Mouse (Mus musculus) adrenal gland, adult (tissue): ENCODE results near the gene Mef2d.
A peak's percentile ranks its signal among the peaks of the same experiment; 100 is the strongest.

Experiments used
- DNase-seq, 2 experiments: peaks; one replicate each; pipeline ENCODE4 v3.0.0; 2022 to 2023; ENCODE audit warnings: low spot score in 1 of 2; ENCODE audit not compliant: inconsistent age in 2 of 2

The Mef2d gene

DNA sequence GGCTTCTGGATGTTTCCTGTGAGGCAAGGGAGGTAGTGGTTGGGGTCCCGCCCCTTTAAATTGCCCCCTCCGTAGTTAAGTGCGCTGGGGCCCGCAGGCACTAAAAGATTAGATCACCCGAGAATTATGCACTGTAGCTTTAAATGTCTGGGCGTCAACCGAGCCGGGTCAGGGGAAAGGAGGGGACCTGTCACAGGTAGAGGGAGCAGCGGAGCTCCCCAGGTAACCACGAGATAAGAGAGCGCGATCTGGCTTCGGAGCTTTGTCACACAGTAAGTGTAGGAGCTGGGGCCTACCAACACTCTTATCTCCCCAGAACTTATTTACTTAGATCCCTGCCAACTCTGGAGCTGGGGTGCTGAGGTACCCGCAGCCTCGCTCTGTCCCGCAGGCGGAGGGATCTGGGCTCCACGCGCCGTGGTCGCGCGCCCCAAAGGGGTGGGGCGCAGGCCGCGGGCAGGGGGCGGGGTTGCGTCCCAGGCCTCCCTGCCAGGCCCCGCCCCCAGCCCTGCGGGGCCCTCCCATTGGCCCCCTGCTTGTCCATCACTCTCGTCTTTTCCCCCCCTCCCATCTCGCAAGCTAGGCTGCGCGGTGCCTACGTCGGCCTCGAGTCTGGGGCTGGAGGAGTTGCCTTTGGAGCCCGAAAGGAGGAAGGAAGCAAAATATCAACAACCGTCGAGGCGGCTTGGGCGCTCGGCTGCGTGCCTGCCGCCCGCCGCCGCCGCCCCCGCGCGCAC, at the start of gene Mef2d:
Gene Mef2d, plus strand, starts transcription at position 586 of the 737 bp plus-strand sequence.
- peak; percentile 97 to 99 for DNase-seq

DNA sequence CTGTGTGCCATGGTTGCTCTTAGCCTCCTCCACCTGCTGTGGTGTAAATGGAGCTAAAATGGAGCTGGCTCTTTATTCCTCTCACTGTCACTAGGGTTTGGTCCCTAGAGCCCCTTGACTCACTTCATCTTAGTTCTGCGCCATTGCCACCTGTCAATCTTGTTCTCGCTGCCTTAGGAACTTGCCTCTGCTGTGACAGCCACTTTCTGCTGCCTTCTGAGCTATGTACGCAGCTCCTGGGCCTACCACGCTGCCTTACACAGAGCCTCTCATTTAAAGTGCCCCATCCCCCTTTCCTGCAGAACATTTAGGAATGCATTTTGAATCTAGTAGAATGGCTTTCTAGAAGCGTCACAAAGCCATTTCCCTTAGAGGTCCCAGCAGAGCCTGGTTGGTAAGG, 48.0 kb upstream of the Mef2d start:
- DNase-seq = no peak

DNA sequence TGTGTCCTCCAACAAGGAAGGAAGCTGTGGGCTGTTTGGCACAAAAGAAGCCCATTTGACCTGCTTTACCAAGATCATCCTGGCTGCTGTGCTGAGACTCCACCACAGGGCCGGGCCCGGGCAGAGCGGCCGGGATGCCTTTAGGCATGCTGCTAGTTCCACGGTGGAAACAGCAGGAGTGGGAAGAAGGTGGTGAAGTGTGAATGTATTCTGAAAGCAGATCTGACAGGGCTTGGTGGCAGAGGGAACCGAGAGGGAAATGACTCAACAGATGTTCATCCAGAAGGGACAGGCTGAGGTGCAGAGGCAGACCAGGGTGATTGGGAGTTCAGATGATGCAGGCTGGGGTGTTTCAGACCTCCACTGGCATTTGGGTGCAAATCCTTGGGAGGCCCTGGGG, 44.5 kb upstream of the Mef2d start:
- no peak for DNase-seq

- DNase-seq = no peak
Measured at GRCm38 (mm10) chr3:88100251-88100650, 41.9 kb upstream of the Mef2d start.

DNA sequence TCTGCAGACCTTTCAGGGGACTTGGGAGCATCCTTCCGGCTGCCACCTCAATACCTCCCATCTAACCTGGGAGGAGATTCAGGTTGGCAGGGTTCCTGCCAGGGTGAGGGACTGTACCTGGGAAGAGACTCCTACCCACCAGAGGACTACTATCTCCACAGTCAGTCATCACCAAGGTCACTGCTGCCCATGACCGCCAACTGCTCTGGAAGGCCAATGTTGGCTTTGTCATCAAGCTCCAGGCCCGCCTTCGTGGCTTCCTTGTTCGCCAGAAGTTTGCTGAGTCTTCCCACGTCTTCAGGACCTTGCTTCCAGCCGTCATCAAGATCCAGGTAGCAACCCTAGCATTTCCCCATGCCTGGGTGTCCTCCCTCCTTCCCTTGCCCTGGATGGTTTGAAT, 40.4 kb upstream of the Mef2d start:
- DNase-seq = peak in 1 of 2 experiments; percentile 54

DNA sequence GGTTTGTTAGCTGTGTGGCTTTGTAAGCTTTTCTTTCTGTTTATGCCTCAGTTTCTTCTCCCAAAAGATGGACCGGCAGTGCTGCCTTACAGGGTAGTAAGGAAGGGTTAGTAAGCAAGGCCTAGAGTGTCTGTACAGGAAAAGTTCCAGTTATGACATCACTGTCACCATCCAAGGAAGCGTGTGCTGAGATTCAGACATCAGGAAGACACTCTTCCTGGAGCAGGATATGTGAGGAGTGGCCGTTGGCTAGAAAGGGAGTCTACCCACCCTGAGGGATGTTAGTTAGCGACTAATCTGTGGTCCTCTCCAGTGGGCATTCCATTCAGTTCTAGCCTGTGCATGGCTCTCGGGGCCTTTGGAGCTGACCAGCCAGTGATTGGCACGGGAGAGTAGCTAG, 40.0 kb upstream of the Mef2d start:
- no peak for DNase-seq

- DNase-seq = peak; percentile 18 to 64
Measured at GRCm38 (mm10) chr3:88102611-88103010, 39.6 kb upstream of the Mef2d start.

- DNase-seq = no peak
Measured at GRCm38 (mm10) chr3:88106126-88106525, 36.0 kb upstream of the Mef2d start.

- DNase-seq = no peak
Measured at GRCm38 (mm10) chr3:88109126-88109525, 33.0 kb upstream of the Mef2d start.

DNA sequence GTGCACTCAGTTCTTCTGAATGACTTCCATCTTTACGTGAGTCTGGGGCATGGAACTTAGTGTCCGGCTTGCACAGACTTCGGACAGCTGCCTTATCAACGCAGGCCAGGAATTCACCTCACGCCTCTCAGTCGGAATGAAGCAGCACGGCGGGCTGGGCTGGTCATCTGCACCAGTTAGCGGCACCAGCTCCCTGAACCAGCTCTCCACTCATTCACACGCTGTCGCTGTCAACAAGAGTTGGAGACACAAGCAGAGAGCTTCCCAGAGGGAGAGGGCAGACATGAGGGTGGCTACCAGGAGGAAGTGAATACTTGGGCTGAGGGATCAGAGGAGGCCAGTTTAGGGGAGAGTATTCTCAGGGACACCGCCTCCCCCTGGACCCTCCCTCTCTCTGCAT, 27.8 kb upstream of the Mef2d start:
- DNase-seq = no peak

GRCm38 (mm10) chr3:88120117-88120651, 22.0 kb upstream of the Mef2d start:
- DNase-seq = no peak

- DNase-seq = no peak
Measured at GRCm38 (mm10) chr3:88121164-88122131, 20.7 kb upstream of the Mef2d start.

- no peak for DNase-seq
Measured at GRCm38 (mm10) chr3:88125195-88125594, 17.0 kb upstream of the Mef2d start.

GRCm38 (mm10) chr3:88126181-88126580, 16.0 kb upstream of the Mef2d start:
- DNase-seq = peak; percentile 71 to 83

- DNase-seq = no peak
Measured at GRCm38 (mm10) chr3:88127636-88128035, 14.5 kb upstream of the Mef2d start.

GRCm38 (mm10) chr3:88128056-88128455, 14.1 kb upstream of the Mef2d start:
- DNase-seq = no peak

- DNase-seq = no peak
Measured at GRCm38 (mm10) chr3:88129006-88129405, 13.2 kb upstream of the Mef2d start.

DNA sequence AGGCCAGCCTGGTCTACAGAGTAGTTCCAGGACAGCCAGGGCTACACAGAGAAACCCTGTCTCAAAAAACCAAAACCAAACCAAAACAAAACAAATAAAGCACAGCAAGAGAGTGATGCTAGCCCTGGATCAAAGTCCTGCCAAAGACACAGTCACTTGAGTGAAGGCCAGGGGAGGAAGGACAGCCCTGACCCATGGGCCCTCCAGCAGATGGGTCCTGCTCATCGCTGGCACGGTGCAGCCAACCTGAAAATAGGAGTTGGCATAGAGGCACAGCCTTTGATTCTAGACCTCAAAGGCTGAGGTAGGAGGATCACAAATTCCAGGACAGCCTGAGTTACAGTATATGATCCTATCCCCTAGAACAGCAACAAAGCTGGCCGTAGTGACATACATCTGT, 11.1 kb upstream of the Mef2d start:
- peak; percentile 63 to 83 for DNase-seq

DNA sequence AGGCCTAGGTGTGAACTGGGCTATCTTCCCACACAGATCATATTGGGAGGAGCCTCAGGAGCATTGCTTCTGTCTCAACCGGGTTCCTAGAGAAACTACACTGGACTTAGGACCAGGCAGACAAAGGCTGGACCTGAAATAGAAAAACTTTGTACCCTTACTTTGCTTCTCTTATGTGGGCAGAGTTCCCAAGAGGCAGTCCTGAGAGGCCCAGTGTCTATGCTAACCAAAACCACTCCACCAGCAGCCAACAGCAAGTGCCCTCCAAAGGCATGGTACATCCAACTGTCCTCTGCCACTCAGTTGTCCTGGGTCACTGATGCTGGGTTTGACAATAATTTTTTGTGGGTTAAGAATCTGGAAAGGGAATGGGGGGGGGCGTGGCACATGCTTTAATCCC, 9.7 kb upstream of the Mef2d start:
- DNase-seq = no peak

- peak in 1 of 2 experiments; percentile 41 for DNase-seq
Measured at GRCm38 (mm10) chr3:88133187-88133771, 8.9 kb upstream of the Mef2d start.

- DNase-seq = peak in 1 of 2 experiments; percentile 43
Measured at GRCm38 (mm10) chr3:88136346-88136745, 5.8 kb upstream of the Mef2d start.
